ENCODE assay signal across 8 mouse cellular contexts in genomic region chr7:92181959-92182612, GRCm38 (mm10).
A peak's percentile ranks its signal among the peaks of the same experiment; 100 is the strongest.
DNase-seq lines count a peak whose midpoint lies in the region; ATAC-seq lines count a peak whose summit lies in the region.

No protein-coding gene starts in this region.

- H3K36me3 ChIP-seq in embryonic facial prominence, embryonic 14.5 days (ENCODE audit: control insufficient read depth, insufficient read depth, low read length) = no peaks in the 10 kb centered on the region
- no peaks in the 10 kb centered on the region for H3K36me3 ChIP-seq in midbrain, embryonic 12.5 days

- H3K27me3 ChIP-seq in embryonic facial prominence, embryonic 14.5 days (replicated peaks; ENCODE audit: control insufficient read depth, insufficient read depth, low read length) = no peaks in the 10 kb centered on the region
- H3K27me3 ChIP-seq in midbrain, embryonic 12.5 days = peaks cover 27% of the 10 kb centered on the region

- H3K4me3 ChIP-seq in embryonic facial prominence, embryonic 14.5 days (ENCODE audit: low read depth, low read length) = peak overlapping the region; percentile 45
- peak overlapping the region; percentile 38; the same call in 1 of the 2 replicates for H3K4me3 ChIP-seq in midbrain, embryonic 12.5 days

- DNase-seq in embryonic facial prominence, embryonic 14.5 days (ENCODE audit: low spot score) = peak; percentile 43
- no peak for DNase-seq in layer of hippocampus, adult 18-20 months (ENCODE audit: low spot score in 2 of 2)
- DNase-seq in frontal cortex, postnatal 10 days (ENCODE audit: low spot score in 2 of 2) = no peak
- no peak for DNase-seq in cerebellum, postnatal 36 days

- peak overlapping the region; percentile 69; the same call in 1 of the 2 replicates for H3K27ac ChIP-seq in embryonic facial prominence, embryonic 14.5 days (replicated peaks; ENCODE audit: low read depth, low read length)
- no peak overlapping the region for H3K27ac ChIP-seq in midbrain, embryonic 12.5 days (replicated peaks)

- H3K4me2 ChIP-seq in embryonic facial prominence, embryonic 14.5 days (ENCODE audit: low read depth, low read length) = peak overlapping the region; percentile 72
- peak overlapping the region; percentile 58 for H3K4me2 ChIP-seq in midbrain, embryonic 12.5 days (replicated peaks)

- peaks cover 25% of the 10 kb centered on the region for H3K4me1 ChIP-seq in embryonic facial prominence, embryonic 14.5 days (ENCODE audit: control insufficient read depth, insufficient read depth, low read length)
- H3K4me1 ChIP-seq in midbrain, embryonic 12.5 days = peaks cover 22% of the 10 kb centered on the region

- WGBS in embryonic facial prominence, embryonic 14.5 days = 10% methylated on average over 10 of the region's 10 CpGs
- 4% methylated on average over 10 of the region's 10 CpGs for WGBS in midbrain, embryonic 12.5 days

- H3K9me3 ChIP-seq in embryonic facial prominence, embryonic 14.5 days (ENCODE audit: control insufficient read depth, low read length) = no peaks in the 10 kb centered on the region
- no peaks in the 10 kb centered on the region for H3K9me3 ChIP-seq in midbrain, embryonic 12.5 days

- peak overlapping the region; percentile 64; the same call in 1 of the 2 replicates for H3K9ac ChIP-seq in embryonic facial prominence, embryonic 14.5 days (ENCODE audit: low read depth, low read length)
- 0 out of 2 replicates have a peak overlapping the region, but pooled peaks have one; percentile 24 for H3K9ac ChIP-seq in midbrain, embryonic 12.5 days (replicated peaks)

- peak; percentile 36 for ATAC-seq in activated CD4-positive, CD25-positive, alpha-beta regulatory T cell, adult 4 months
- ATAC-seq in embryonic facial prominence, embryonic 14.5 days (ENCODE audit: low read depth) = peak; percentile 56
- ATAC-seq in hematopoietic stem cell, adult 5-6 weeks (replicated peaks in 1 of 2; ENCODE audit: insufficient read depth in 1 of 2, low FRiP score in 2 of 2, low TSS enrichment in 1 of 2, low read depth in 1 of 2, poor library complexity in 2 of 2, severe bottlenecking in 2 of 2) = peak; percentile 47 to 57
- peak; percentile 72 for ATAC-seq in midbrain, embryonic 12.5 days (ENCODE audit: low FRiP score, low read depth)
- no peak for ATAC-seq in erythroblast, adult 5-6 weeks (replicated peaks; ENCODE audit: low FRiP score, poor library complexity, severe bottlenecking)
